Mouse (Mus musculus): ENCODE data around the gene Sez6. TPM values are rescaled to one million over a fixed set of nuclear protein-coding genes. Genes with fewer than 3 reads are reported as not detected.

The Sez6 gene
- 0.05 TPM in 1 of 2 replicates, not detected in the other for polyA plus RNA-seq (2012; rRNA removed)

DNA sequence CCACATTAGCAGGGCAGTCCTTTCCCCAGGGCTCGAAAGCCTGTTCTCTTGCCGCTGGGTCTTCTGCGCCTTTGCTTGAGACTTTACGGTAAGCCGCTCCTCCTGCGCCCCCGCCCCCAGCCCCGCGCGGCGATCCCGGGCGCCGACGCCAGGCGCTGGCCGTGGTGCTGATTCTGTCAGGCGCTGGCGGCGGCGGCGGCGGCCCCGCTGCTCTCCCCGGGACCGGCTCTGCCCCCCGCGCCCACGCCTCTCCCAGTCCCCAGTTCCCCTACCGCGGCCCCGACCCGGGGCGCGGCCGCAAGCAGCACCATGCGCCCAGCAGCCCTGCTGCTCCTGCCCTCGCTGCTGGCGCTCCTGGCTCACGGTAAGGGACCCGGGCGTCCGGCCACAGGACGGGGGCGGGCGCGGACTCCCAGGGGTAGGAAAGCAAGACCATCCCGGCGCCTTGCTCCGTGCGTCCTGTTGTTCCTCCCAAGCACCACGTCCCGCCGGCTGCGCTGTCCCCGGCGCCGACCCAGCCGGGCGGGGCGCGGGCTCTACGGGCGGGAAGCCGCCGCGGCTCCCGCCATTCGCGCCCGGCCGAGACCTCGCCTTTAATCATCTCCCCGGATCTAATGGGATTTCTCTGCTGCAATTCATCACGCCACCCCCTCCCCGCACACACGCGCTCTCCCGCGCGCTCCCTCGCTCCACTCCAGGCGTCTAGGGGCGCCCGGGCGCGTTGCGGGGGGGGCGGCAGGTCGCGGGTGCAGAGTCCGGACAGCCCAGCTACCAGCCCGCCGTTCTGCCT, at the start of gene Sez6:
Gene Sez6 (plus strand): TSS at position 50 of the 790 bp plus-strand sequence.

DNA sequence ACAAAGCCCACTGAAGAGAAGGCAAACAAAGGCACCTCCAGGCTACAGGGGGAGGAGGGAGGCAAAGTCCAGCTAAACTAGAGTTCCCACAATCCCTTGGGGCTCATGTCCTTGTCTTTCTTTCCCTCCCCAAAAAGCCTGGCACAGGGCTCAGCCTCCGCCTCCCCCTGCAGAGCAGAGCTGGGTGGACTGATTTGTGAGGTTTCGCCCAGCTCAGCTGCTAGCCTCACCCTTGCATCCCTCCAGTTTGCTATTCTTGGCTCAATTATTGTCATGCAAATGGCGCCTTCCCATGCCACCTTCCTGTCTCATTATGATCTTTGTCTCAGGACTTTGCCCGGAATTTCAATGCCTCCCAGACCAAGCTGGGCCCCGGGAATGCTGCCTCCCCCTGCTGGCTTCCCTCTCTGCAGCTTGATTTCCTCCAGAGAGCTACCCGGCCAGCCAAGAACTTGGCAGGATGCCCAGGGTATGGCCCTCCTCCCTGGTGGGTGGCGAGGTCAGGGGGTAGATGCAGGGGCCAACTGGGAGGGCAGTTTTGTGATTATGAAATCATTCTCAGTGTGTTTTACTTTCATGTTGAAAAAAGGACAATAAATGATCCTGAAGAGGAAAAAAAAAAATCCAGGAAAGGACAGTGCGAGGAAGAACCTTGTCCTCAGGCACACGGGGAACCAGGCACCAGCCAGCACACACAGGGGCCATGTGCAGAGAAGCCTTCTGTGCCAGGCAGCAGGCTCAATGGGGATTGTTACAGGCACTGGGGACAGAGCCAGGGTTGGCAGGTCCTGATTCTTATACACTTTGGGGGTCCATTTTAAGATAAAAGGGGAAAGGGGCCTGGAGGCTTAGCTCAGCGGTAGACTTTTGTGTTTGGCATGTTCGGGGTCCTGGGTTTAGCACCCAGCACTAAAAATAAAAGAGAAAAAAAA, 36.5 kb upstream of the Sez6 start, which contains the start of gene Pipox:
Gene Pipox (minus strand): TSS at position 310 of the 932 bp plus-strand sequence.

DNA sequence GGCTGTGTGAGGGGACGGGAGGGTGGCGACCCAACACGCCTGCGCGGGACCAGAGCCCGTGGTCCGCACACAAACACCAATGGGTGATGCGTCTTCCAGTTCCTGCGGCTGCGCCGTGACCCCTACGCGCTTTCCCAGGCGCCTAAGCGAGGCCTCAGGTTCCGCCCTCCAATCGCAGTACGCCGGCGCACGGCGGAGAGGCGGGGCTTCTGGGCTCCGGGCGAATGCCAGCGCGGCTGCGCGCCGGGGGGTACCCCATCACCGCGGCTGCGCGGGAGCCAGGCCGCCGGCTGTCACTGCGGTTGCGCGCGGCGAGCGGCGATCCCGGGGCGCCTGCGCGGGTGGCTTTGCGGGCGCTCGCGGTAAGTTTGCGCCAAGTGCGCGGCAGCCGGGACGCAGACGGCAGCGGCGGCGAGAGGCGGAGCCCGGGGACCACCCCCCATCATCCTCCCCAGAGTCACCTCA, 51.9 kb downstream of the Sez6 start, which contains the start of gene Phf12:
Gene Phf12 (plus strand): TSS at position 314 of the 465 bp plus-strand sequence.

Other genes starting within 250 kb of the Sez6 start
- gene Nufip2, start 244.6 kb upstream of the Sez6 start, polyA plus RNA-seq (2012; rRNA removed) = 8.2 and 10.0 TPM in 2 replicates
- gene Cryba1, start 205.5 kb upstream of the Sez6 start, polyA plus RNA-seq (2012; rRNA removed) = not detected in 2 replicates
- 11.7 and 14.6 TPM in 2 replicates for gene Myo18a, start 167.6 kb upstream of the Sez6 start, polyA plus RNA-seq (2012; rRNA removed)
- not detected in 2 replicates for gene Gm10277, start 143.1 kb upstream of the Sez6 start, polyA plus RNA-seq (2012; rRNA removed)
- 12.8 and 16.4 TPM in 2 replicates for gene Pipox, start 36.7 kb upstream of the Sez6 start, polyA plus RNA-seq (2012; rRNA removed)
- gene Phf12, start 52.0 kb downstream of the Sez6 start, polyA plus RNA-seq (2012; rRNA removed) = 16.6 and 20.0 TPM in 2 replicates
- 8.1 and 9.3 TPM in 2 replicates for gene Dhrs13, start 101.5 kb downstream of the Sez6 start, polyA plus RNA-seq (2012; rRNA removed)
- 15.5 and 16.9 TPM in 2 replicates for gene Flot2, start 107.1 kb downstream of the Sez6 start, polyA plus RNA-seq (2012; rRNA removed)
- 8.0 and 10.2 TPM in 2 replicates for gene Eral1, start 149.6 kb downstream of the Sez6 start, polyA plus RNA-seq (2012; rRNA removed)
- gene Fam222b, start 163.9 kb downstream of the Sez6 start, polyA plus RNA-seq (2012; rRNA removed) = 2.3 and 2.6 TPM in 2 replicates
- 29.3 and 33.9 TPM in 2 replicates for gene Traf4, start 234.8 kb downstream of the Sez6 start, polyA plus RNA-seq (2012; rRNA removed)
- gene Nek8, start 245.9 kb downstream of the Sez6 start, polyA plus RNA-seq (2012; rRNA removed) = 9.5 and 11.0 TPM in 2 replicates
- gene Tlcd1, start 245.9 kb downstream of the Sez6 start, polyA plus RNA-seq (2012; rRNA removed) = 65.0 and 65.7 TPM in 2 replicates